Mouse (Mus musculus) CH12.LX (cell line): ENCODE results near the gene Tbp. TPM values are rescaled to one million over a fixed set of nuclear protein-coding genes. Genes with fewer than 3 reads are reported as not detected.

Experiments used
- DNase-seq: peaks from one replicate; pipeline ENCODE4 v3.0.0-alpha.2; 2013; ENCODE audit errors: extremely low read depth
- H3K27ac ChIP-seq: 2 replicates; pipeline ENCODE4 v1.5.1; 2012; ENCODE audit warnings: low read depth, mild to moderate bottlenecking, control low read depth, moderate library complexity; ENCODE audit not compliant: insufficient read depth
- H3K27me3 ChIP-seq: replicated peaks from 2 replicates; pipeline ENCODE3; 2012; ENCODE audit warnings: inconsistent platforms
- H3K36me3 ChIP-seq, 2 experiments: replicated peaks in 1 of 2; 2 replicates each; pipeline versions ENCODE3 to v1.6.1; 2012; ENCODE audit warnings: inconsistent platforms in 1 of 2, low read length in 1 of 2, mild to moderate bottlenecking in 1 of 2, mixed read lengths in 1 of 2, moderate library complexity in 1 of 2; ENCODE audit not compliant: control insufficient read depth in 1 of 2, insufficient read depth in 1 of 2
- H3K4me1 ChIP-seq, 2 experiments: 2 replicates each; pipeline ENCODE4 v1.6.1; 2012; ENCODE audit warnings: inconsistent platforms in 1 of 2, moderate library complexity in 1 of 2; ENCODE audit not compliant: insufficient read depth in 2 of 2, control insufficient read depth in 1 of 2
- H3K4me2 ChIP-seq: 2 replicates; pipeline ENCODE4 v1.6.1; 2012; ENCODE audit warnings: low read depth, mild to moderate bottlenecking, control low read depth; ENCODE audit not compliant: poor library complexity, insufficient read depth, severe bottlenecking
- H3K4me3 ChIP-seq, 3 experiments: fragments of 150-350 bp in 1 of 3; sonication (generic) in 1 of 3; replicated peaks in 1 of 3; 2 replicates each; pipeline versions ENCODE3 to v1.5.1; 2011 to 2012; ENCODE audit warnings: low read depth in 2 of 3, low read length in 2 of 3, mild to moderate bottlenecking in 2 of 3, moderate library complexity in 2 of 3, control low read depth in 1 of 3, improper control_type of control experiment in 1 of 3, inconsistent platforms in 1 of 3, mixed read lengths in 1 of 3; ENCODE audit not compliant: poor library complexity in 1 of 3
- H3K79me2 ChIP-seq: replicated peaks from 2 replicates; pipeline ENCODE4 v1.6.1; 2012; ENCODE audit warnings: mild to moderate bottlenecking, moderate library complexity; ENCODE audit not compliant: control insufficient read depth, poor library complexity, insufficient read depth, severe bottlenecking; ENCODE audit errors: extremely low read depth
- H3K9ac ChIP-seq: 2 replicates; pipeline ENCODE4 v1.6.1; 2012; ENCODE audit warnings: low read depth, mild to moderate bottlenecking, control low read depth, moderate library complexity; ENCODE audit not compliant: insufficient read depth
- H3K9me3 ChIP-seq: replicated peaks from 2 replicates; pipeline ENCODE3; 2012; ENCODE audit warnings: low read length, inconsistent platforms, mixed read lengths
- CHD2 ChIP-seq: IDR thresholded peaks from 2 replicates; pipeline ENCODE4 v1.6.1; 2011; ENCODE audit warnings: low read length, improper control_type of control experiment
- CTCF ChIP-seq, 2 experiments: IDR thresholded peaks in 1 of 2; conservative IDR thresholded peaks in 1 of 2; 2 replicates each; pipeline ENCODE4 v1.5.1; 2011 to 2012; ENCODE audit warnings: low read depth in 2 of 2, low read length in 2 of 2, improper control_type of control experiment in 1 of 2, inconsistent platforms in 1 of 2, mild to moderate bottlenecking in 1 of 2, moderate library complexity in 1 of 2
- EP300 ChIP-seq: IDR thresholded peaks from 2 replicates; pipeline ENCODE4 v1.6.1; 2011; ENCODE audit warnings: low read length, improper control_type of control experiment
- GABPA ChIP-seq: IDR thresholded peaks from 2 replicates; pipeline ENCODE4 v1.6.1; 2012; ENCODE audit warnings: low read depth, low read length, improper control_type of control experiment, inconsistent platforms; ENCODE audit not compliant: insufficient replicate concordance
- IRF4 ChIP-seq: IDR thresholded peaks from 2 replicates; pipeline ENCODE4 v1.6.1; 2014; ENCODE audit warnings: low read depth, mild to moderate bottlenecking, inconsistent platforms, low read length, improper control_type of control experiment
- JUN ChIP-seq: IDR thresholded peaks from 2 replicates; pipeline ENCODE4 v1.6.1; 2011; ENCODE audit warnings: low read depth, mild to moderate bottlenecking, low read length, improper control_type of control experiment, moderate library complexity; ENCODE audit not compliant: insufficient read depth
- MAX ChIP-seq: IDR thresholded peaks from 2 replicates; pipeline ENCODE4 v1.6.1; 2011; ENCODE audit warnings: low read length, improper control_type of control experiment
- MAZ ChIP-seq: IDR thresholded peaks from 2 replicates; pipeline ENCODE4 v1.6.1; 2012; ENCODE audit warnings: low read depth, mild to moderate bottlenecking, inconsistent platforms, low read length, improper control_type of control experiment, moderate library complexity
- MXI1 ChIP-seq: IDR thresholded peaks from 2 replicates; pipeline ENCODE4 v1.6.1; 2011; ENCODE audit warnings: mild to moderate bottlenecking, low read depth, low read length, improper control_type of control experiment
- MYC ChIP-seq: IDR thresholded peaks from 2 replicates; pipeline ENCODE4 v1.6.1; 2011; ENCODE audit warnings: low read depth, mild to moderate bottlenecking, improper control_type of control experiment, low read length
- NRF1 ChIP-seq: IDR thresholded peaks from 2 replicates; pipeline ENCODE4 v1.6.1; 2014; ENCODE audit warnings: low read depth, mild to moderate bottlenecking, inconsistent platforms, low read length, improper control_type of control experiment, moderate library complexity
- PAX5 ChIP-seq: IDR thresholded peaks from 2 replicates; pipeline ENCODE4 v1.6.1; 2012; ENCODE audit warnings: low read length, inconsistent platforms, mixed read lengths
- POLR2A ChIP-seq: IDR thresholded peaks from 2 replicates; pipeline ENCODE4 v1.6.1; 2011; ENCODE audit warnings: low read depth, mild to moderate bottlenecking, improper control_type of control experiment, low read length
- RAD21 ChIP-seq: IDR thresholded peaks from 2 replicates; pipeline ENCODE4 v1.6.1; 2011; ENCODE audit warnings: low read depth, mild to moderate bottlenecking, low read length, improper control_type of control experiment, moderate library complexity
- RCOR1 ChIP-seq: conservative IDR thresholded peaks from 2 replicates; pipeline ENCODE4 v1.6.1; 2012; ENCODE audit warnings: low read depth, mild to moderate bottlenecking, inconsistent platforms, low read length, improper control_type of control experiment
- SMC3 ChIP-seq: IDR thresholded peaks from 2 replicates; pipeline ENCODE4 v1.6.1; 2011; ENCODE audit warnings: low read depth, low read length, improper control_type of control experiment
- UBTF ChIP-seq: IDR thresholded peaks from 2 replicates; pipeline ENCODE4 v1.6.1; 2012; ENCODE audit warnings: low read depth, mild to moderate bottlenecking, inconsistent platforms, low read length, improper control_type of control experiment, moderate library complexity
- USF1 ChIP-seq: IDR thresholded peaks from 2 replicates; pipeline ENCODE4 v1.6.1; 2014; ENCODE audit warnings: low read depth, mild to moderate bottlenecking, inconsistent platforms, low read length, improper control_type of control experiment
- ZMIZ1 ChIP-seq: IDR thresholded peaks from 2 replicates; pipeline ENCODE4 v1.6.1; 2012; ENCODE audit warnings: low read depth, mild to moderate bottlenecking, inconsistent platforms, low read length, improper control_type of control experiment
- dilution Hi-C: fragments of 300-500 bp; cut with MboI; formaldehyde crosslinking; loops from 2 replicates; pipeline ENCODE4 v1.14.3; 2020; ENCODE audit warnings: low sequenced_read_pairs; ENCODE audit not compliant: extremely low pct_unique_long_range_greater_than_20kb, extremely low pct_ligation_motif_present
- in situ Hi-C: fragments of 300-500 bp; cut with MboI; formaldehyde crosslinking; loops from 3 replicates; pipeline ENCODE4 v1.14.3; 2019; ENCODE audit warnings: low sequenced_read_pairs, low pct_ligation_motif_present, low pct_unique_long_range_greater_than_20kb, mixed read lengths
- polyA plus RNA-seq: library from polyadenylated mRNA; unstranded; fragments of >175 nt; gene quantifications from 2 replicates; pipeline ENCODE4 v1.2.1, GENCODE M21; 2012; ENCODE audit warnings: low read depth; ENCODE audit not compliant: insufficient read length
- total RNA-seq, 2 experiments: library from RNA; depleted of rRNA; stranded (reverse); fragments of 300-350 nt in 1 of 2; fragments of >200 nt in 1 of 2; gene quantifications; 2 replicates each; pipeline ENCODE4 v1.2.3; 2012 to 2014

Tbp gene
- total and polyA plus RNA-seq, 3 experiments, result 26.5 to 71.4 (median 52.8) TPM

- dilution Hi-C loops (no loop called here), in situ Hi-C loops (loop anchor here (25.0 kb wide), 1 partner anchor 182 kb away; the partner anchor contains the start of gene Chd1)
- peak; percentile 77 for TF ChIP-seq SMC3
- TF ChIP-seq POLR2A, result no peak
- TF ChIP-seq JUN, result no peak
- TF ChIP-seq RAD21, result peak; percentile 58
- TF ChIP-seq CTCF (conservative IDR thresholded peaks at IDR 0.05 in 1 of 2, IDR thresholded peaks at IDR 0.05 in 1 of 2; ENCODE audit: low read depth in 2 of 2, low read length in 2 of 2), result peak in 1 of 2 experiments; percentile 78; a peak in 2 of 4 replicates
- Histone ChIP-seq H3K36me3 (peaks cover 3 to 10% of the 10 kb centered on the region in 2 experiments), H3K27me3 (no peaks in the 10 kb centered on the region), H3K27ac (no peak overlapping the region), H3K9me3 (peaks cover 3% of the 10 kb centered on the region), H3K9ac (no peak overlapping the region), H3K4me1 (peaks cover 4 to 30% of the 10 kb centered on the region in 2 experiments; a peak in 3 of 4 replicates), H3K4me3 (no peak overlapping the region), H3K4me2 (no peak overlapping the region), H3K79me2 (peaks cover 16% of the 10 kb centered on the region)
- peak; percentile 59 for DNase-seq
Measured at GRCm38 (mm10) chr17:15530141-15530540, 30.5 kb downstream of the Tbp start.

GRCm38 (mm10) chr17:15535162-15535800, 35.6 kb downstream of the Tbp start:
- dilution Hi-C loops, result no loop called here
- in situ Hi-C loops, result loop anchor here (25.0 kb wide), 1 partner anchor 177 kb away; the partner anchor contains the start of gene Chd1
- H3K4me1 ChIP-seq, result peaks cover 0 to 21% of the 10 kb centered on the region in 2 experiments; a peak in 3 of 4 replicates
- peak overlapping the region in 2 of 3 experiments; percentile 14 to 17 for H3K4me3 ChIP-seq
- no peaks in the 10 kb centered on the region for H3K36me3 ChIP-seq
- H3K27ac ChIP-seq, result no peak overlapping the region
- peaks cover 3% of the 10 kb centered on the region for H3K9me3 ChIP-seq
- H3K4me2 ChIP-seq, result 0 out of 2 replicates have a peak overlapping the region, but pooled peaks have one; percentile 31
- TF ChIP-seq NRF1, result no peak
- TF ChIP-seq RCOR1, result no peak
- no peak for TF ChIP-seq MAZ
- TF ChIP-seq ZMIZ1, result no peak
- TF ChIP-seq MYC, result no peak
- TF ChIP-seq USF1, result no peak
- no peak for TF ChIP-seq GABPA
- no peak for DNase-seq
- H3K27me3 ChIP-seq, result no peaks in the 10 kb centered on the region
- H3K9ac ChIP-seq, result no peak overlapping the region
- H3K79me2 ChIP-seq, result no peaks in the 10 kb centered on the region

- dilution Hi-C loops (no loop called here), in situ Hi-C loops (loop anchor here (25.0 kb wide), 1 partner anchor 176 kb away; the partner anchor contains the start of gene Chd1)
- Histone ChIP-seq H3K9ac (peak overlapping the region; percentile 15), H3K4me2 (peak overlapping the region; percentile 31), H3K36me3 (no peaks in the 10 kb centered on the region), H3K9me3 (peaks cover 3% of the 10 kb centered on the region), H3K4me3 (peak overlapping the region; percentile 14 to 59 (median 44)), H3K27ac (no peak overlapping the region), H3K27me3 (no peaks in the 10 kb centered on the region), H3K79me2 (no peaks in the 10 kb centered on the region), H3K4me1 (peaks cover 0 to 22% of the 10 kb centered on the region in 2 experiments; a peak in 3 of 4 replicates)
- DNase-seq, result peak; percentile 47
- no peak for TF ChIP-seq MXI1
- TF ChIP-seq IRF4, result 0 out of 2 replicates have a peak, but pooled peaks have one; percentile 1
- no peak for TF ChIP-seq PAX5
- no peak for TF ChIP-seq CTCF (conservative IDR thresholded peaks at IDR 0.05 in 1 of 2, IDR thresholded peaks at IDR 0.05 in 1 of 2; ENCODE audit: low read depth in 2 of 2, low read length in 2 of 2)
- no peak for TF ChIP-seq EP300
- no peak for TF ChIP-seq UBTF
- TF ChIP-seq MAX, result no peak
- TF ChIP-seq CHD2, result no peak
Measured at GRCm38 (mm10) chr17:15535943-15536342, 36.3 kb downstream of the Tbp start.
